Mouse (Mus musculus) thymus, postnatal 4 days (tissue): ENCODE results near the gene Rnf151.
A peak's percentile ranks its signal among the peaks of the same experiment; 100 is the strongest.
"Not testable (repeated sequence)": the region's sequence is repeated elsewhere in the genome, so short reads cannot be mapped to it uniquely, and the experiment has no call there.

Source experiments
- DNase-seq: peaks from one replicate; pipeline ENCODE4 v3.0.0; 2021

Gene Rnf151

GRCm38 (mm10) chr17:24732233-24732935 is 14.5 kb upstream of the Rnf151 start:
- no peak for DNase-seq

- no peak for DNase-seq
Observed at GRCm38 (mm10) chr17:24730787-24731186, 12.9 kb upstream of the Rnf151 start.

GRCm38 (mm10) chr17:24729067-24729466 is 11.2 kb upstream of the Rnf151 start:
- no peak for DNase-seq

- no peak for DNase-seq
Observed at GRCm38 (mm10) chr17:24728184-24728583, 10.3 kb upstream of the Rnf151 start.

- DNase-seq: no peak
Observed at GRCm38 (mm10) chr17:24727618-24728017, 9.8 kb upstream of the Rnf151 start, which contains the start of gene Rpl3l. Gene Rpl3l (plus strand): TSS chr17:24727820.

GRCm38 (mm10) chr17:24725637-24726390 is 8.0 kb upstream of the Rnf151 start:
- no peak for DNase-seq

GRCm38 (mm10) chr17:24724184-24724583 is 6.3 kb upstream of the Rnf151 start, which contains the start of gene Ndufb10:
Gene Ndufb10 (minus strand): TSS chr17:24724478.
- DNase-seq: peak; percentile 99

GRCm38 (mm10) chr17:24723881-24724180 is 6.0 kb upstream of the Rnf151 start:
- DNase-seq: no peak

GRCm38 (mm10) chr17:24723122-24723880 is 5.4 kb upstream of the Rnf151 start:
- no peak for DNase-seq

GRCm38 (mm10) chr17:24722220-24722924 is 4.5 kb upstream of the Rnf151 start:
- DNase-seq: no peak

GRCm38 (mm10) chr17:24721383-24721955 is 3.6 kb upstream of the Rnf151 start:
- DNase-seq: not testable (repeated sequence)

- DNase-seq: not testable (repeated sequence)
Observed at GRCm38 (mm10) chr17:24720616-24721015, 2.8 kb upstream of the Rnf151 start.

GRCm38 (mm10) chr17:24719494-24720222 is 1.8 kb upstream of the Rnf151 start:
- DNase-seq: peak; percentile 98

GRCm38 (mm10) chr17:24718938-24719337 is 1.1 kb upstream of the Rnf151 start:
- not testable (repeated sequence) for DNase-seq

- no peak for DNase-seq
Observed at GRCm38 (mm10) chr17:24716166-24716682, 1.6 kb downstream of the Rnf151 start.

- DNase-seq: no peak
Observed at GRCm38 (mm10) chr17:24715556-24715955, 2.3 kb downstream of the Rnf151 start.

- DNase-seq: no peak
Observed at GRCm38 (mm10) chr17:24708646-24709045, 9.2 kb downstream of the Rnf151 start.

- no peak for DNase-seq
Observed at GRCm38 (mm10) chr17:24707801-24708425, 9.9 kb downstream of the Rnf151 start.

GRCm38 (mm10) chr17:24706982-24707800 is 10.7 kb downstream of the Rnf151 start, which contains the start of gene Tbl3:
Gene Tbl3 (minus strand): TSS chr17:24707660.
- peak; percentile 96 for DNase-seq

- DNase-seq: no peak
Observed at GRCm38 (mm10) chr17:24705821-24706220, 12.0 kb downstream of the Rnf151 start.
